ENCODE assay signal across 8 mouse cellular contexts in genomic region chr3:38697871-38698270, GRCm38 (mm10).
DNase-seq lines count a peak whose midpoint lies in the region; ATAC-seq lines count a peak whose summit lies in the region.
"Had no signal": no experiment of that assay in that cellular context is flagged by ENCODE, and none has a peak within 500 bp of the region (broad histone marks: within the 10 kb centered on the region; RNA-seq: fewer than 3 reads in every experiment).

No protein-coding gene starts in this region.

- H3K27me3 ChIP-seq in heart, embryonic 14.5 days (ENCODE audit: control insufficient read depth, insufficient read depth, low read length), result no peaks in the 10 kb centered on the region
- no peaks in the 10 kb centered on the region for H3K27me3 ChIP-seq in midbrain, embryonic 15.5 days (replicated peaks)

- no peak overlapping the region for H3K9ac ChIP-seq in heart, embryonic 14.5 days (ENCODE audit: low read length)
- no peak overlapping the region for H3K9ac ChIP-seq in midbrain, embryonic 15.5 days

- ATAC-seq in heart, embryonic 14.5 days (ENCODE audit: insufficient number of reproducible peaks, insufficient read depth, low FRiP score, low read depth), result peak; percentile 61; the same call in 1 of the 2 replicates
- ATAC-seq in midbrain, embryonic 15.5 days (replicated peaks), result peak; percentile 74

- peak overlapping the region; percentile 25 for H3K4me2 ChIP-seq in heart, embryonic 14.5 days (ENCODE audit: low read length)
- no peak overlapping the region for H3K4me2 ChIP-seq in midbrain, embryonic 15.5 days

- DNase-seq in brain, adult 2 months (ENCODE audit: low read depth, low spot score), result peak; percentile 10
- DNase-seq in embryo, embryonic 11 days, result peak; percentile 66
- no peak for DNase-seq in left cerebral cortex, adult 8-10 months (ENCODE audit: low spot score in 2 of 2)
- DNase-seq in adrenal gland, adult 8-10 months, result no peak
- DNase-seq in gastrocnemius, postnatal 36 days, result no peak
- DNase-seq: cerebellum, adult 9-11 months had no signal

- 11% methylated on average over 8 of the region's 8 CpGs for WGBS in heart, embryonic 14.5 days
- WGBS in midbrain, embryonic 15.5 days, result 8% methylated on average over 8 of the region's 8 CpGs

- H3K27ac ChIP-seq in heart, embryonic 14.5 days (replicated peaks in 1 of 2; ENCODE audit: control insufficient read depth in 1 of 2, insufficient read depth in 1 of 2, low read depth in 2 of 2, low read length in 2 of 2), result peak overlapping the region; percentile 70 to 81
- peak overlapping the region; percentile 59; the same call in 1 of the 2 replicates for H3K27ac ChIP-seq in midbrain, embryonic 15.5 days

- intact Hi-C loops in gastrocnemius, postnatal 36 days (cut with DNase I), result no loop called here

- H3K9me3 ChIP-seq in heart, embryonic 14.5 days (ENCODE audit: control insufficient read depth, low read length), result peaks cover 4% of the 10 kb centered on the region; the same call in 1 of the 2 replicates
- no peaks in the 10 kb centered on the region for H3K9me3 ChIP-seq in midbrain, embryonic 15.5 days

- H3K36me3 ChIP-seq in heart, embryonic 14.5 days (ENCODE audit: control insufficient read depth, insufficient read depth, low read length), result no peaks in the 10 kb centered on the region
- no peaks in the 10 kb centered on the region for H3K36me3 ChIP-seq in midbrain, embryonic 15.5 days (replicated peaks)

- H3K4me3 ChIP-seq in heart, embryonic 14.5 days (ENCODE audit: control insufficient read depth in 1 of 2, insufficient read depth in 1 of 2, low read depth in 1 of 2, low read length in 2 of 2), result no peak overlapping the region
- no peak overlapping the region for H3K4me3 ChIP-seq in midbrain, embryonic 15.5 days

- peaks cover 10 to 23% of the 10 kb centered on the region in 2 experiments for H3K4me1 ChIP-seq in heart, embryonic 14.5 days (ENCODE audit: control insufficient read depth in 2 of 2, insufficient read depth in 2 of 2, low read length in 2 of 2)
- H3K4me1 ChIP-seq in midbrain, embryonic 15.5 days, result peaks cover 11% of the 10 kb centered on the region

Comparison
In these comparisons a context has a peak if more than half of its experiments do, and no peak if none do; other contexts are left out.
1. DNase-seq: peak in brain, adult 2 months (single experiment) and embryo, embryonic 11 days (single experiment); none in left cerebral cortex, adult 8-10 months (0 of 2), adrenal gland, adult 8-10 months (single experiment) and gastrocnemius, postnatal 36 days (0 of 2).